Mouse (Mus musculus): Measurements from ENCODE around the gene Klhl26.

Klhl26 gene

GRCm38 (mm10) chr8:70476333-70477268, at the start of gene Klhl26:
Gene Klhl26, minus strand, starts transcription at chr8:70476968.
- Histone ChIP-seq H3K27me3 (ENCODE audit: insufficient read depth, low read length) (peaks cover 16% of the 10 kb centered on the region), H3K4me1 (replicated peaks; ENCODE audit: low read depth, low read length) (peaks cover 38% of the 10 kb centered on the region), H3K9me3 (ENCODE audit: low read length) (no peaks in the 10 kb centered on the region), H3K36me3 (ENCODE audit: insufficient read depth, low read length) (peaks cover 7% of the 10 kb centered on the region), H3K4me3 (replicated peaks; ENCODE audit: low read length) (peak within 1 kb of the TSS; percentile 96)
- no peak for TF ChIP-seq NANOG (IDR thresholded peaks at IDR 0.05; ENCODE audit: borderline replicate concordance, low read length)
- TF ChIP-seq POU5F1 (IDR thresholded peaks at IDR 0.05; ENCODE audit: borderline replicate concordance, low read length): no peak
- no peak for TF ChIP-seq CTCF (conservative IDR thresholded peaks at IDR 0.05; ENCODE audit: low read length)

DNA sequence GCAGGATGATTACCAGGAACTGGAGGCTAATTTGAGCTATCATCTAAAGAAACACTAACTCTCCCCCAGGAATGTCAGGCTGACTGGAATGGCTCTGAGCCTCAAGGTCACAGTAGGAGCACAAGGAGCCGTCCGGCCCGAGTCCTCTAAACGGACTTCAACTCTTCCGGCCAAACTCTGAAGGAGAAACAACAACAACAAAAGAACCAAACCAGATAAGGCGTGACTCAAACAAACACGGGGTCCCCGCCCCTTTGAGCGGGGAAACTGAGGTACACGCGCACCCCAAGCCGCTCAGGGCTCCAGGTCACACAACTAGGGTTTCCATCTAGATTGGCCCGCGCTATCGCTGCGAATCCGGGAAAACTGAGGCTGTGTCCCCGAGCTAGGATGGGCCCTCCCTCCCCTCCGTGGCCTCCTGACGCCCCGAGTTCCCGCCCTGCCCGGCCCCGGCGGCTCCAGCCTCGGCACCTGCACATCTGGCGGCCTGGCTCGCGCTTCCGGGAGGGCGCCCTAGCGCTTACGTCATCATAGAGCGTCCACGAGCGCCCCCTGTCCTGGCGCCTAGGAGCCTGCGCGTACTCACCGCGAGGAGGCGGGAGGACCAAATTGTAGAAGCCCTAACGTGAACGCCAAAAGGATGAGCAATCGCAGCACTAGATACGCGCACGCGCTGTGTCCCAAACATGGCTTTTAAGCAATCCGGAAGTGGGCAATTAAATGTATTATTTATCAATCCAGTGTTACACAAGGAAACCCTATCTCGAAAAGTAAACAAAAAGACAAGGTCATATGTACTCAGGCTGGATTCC, 46.0 kb upstream of the Klhl26 start:
- H3K36me3 ChIP-seq (ENCODE audit: insufficient read depth, low read length): peaks cover 29% of the 10 kb centered on the region
- peak overlapping the region; percentile 87 for H3K4me3 ChIP-seq (replicated peaks; ENCODE audit: low read length)
- no peaks in the 10 kb centered on the region for H3K27me3 ChIP-seq (ENCODE audit: insufficient read depth, low read length)
- H3K4me1 ChIP-seq (replicated peaks; ENCODE audit: low read depth, low read length): peaks cover 65% of the 10 kb centered on the region
- 0 out of 2 replicates have a peak, but pooled peaks have one; percentile 10 for TF ChIP-seq CTCF (conservative IDR thresholded peaks at IDR 0.05; ENCODE audit: low read length)
- TF ChIP-seq POU5F1 (IDR thresholded peaks at IDR 0.05; ENCODE audit: borderline replicate concordance, low read length): no peak
- TF ChIP-seq NANOG (IDR thresholded peaks at IDR 0.05; ENCODE audit: borderline replicate concordance, low read length): no peak
- H3K9me3 ChIP-seq (ENCODE audit: low read length): no peaks in the 10 kb centered on the region

DNA sequence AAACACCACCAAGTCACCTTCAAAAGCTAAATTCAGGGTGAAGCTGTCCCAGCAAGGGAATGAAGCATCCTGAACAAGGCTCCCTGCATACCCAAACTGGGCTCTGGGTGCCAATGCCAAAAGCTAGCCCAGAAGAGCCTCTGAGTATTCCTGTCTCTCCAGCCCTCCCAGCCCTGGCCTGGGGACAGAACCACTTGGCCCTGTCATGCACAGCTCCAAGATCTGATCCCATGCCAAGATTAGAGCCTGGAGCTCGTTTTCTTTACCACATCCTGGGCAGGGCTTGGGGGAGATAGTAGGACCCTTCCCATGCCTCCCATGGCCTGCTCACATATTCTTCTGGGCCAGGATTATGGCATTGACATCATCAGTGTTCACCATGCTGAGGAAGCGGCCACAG, 42.8 kb upstream of the Klhl26 start:
- H3K4me3 ChIP-seq (replicated peaks; ENCODE audit: low read length): no peak overlapping the region
- H3K4me1 ChIP-seq (replicated peaks; ENCODE audit: low read depth, low read length): peaks cover 72% of the 10 kb centered on the region
- no peaks in the 10 kb centered on the region for H3K27me3 ChIP-seq (ENCODE audit: insufficient read depth, low read length)
- no peaks in the 10 kb centered on the region for H3K9me3 ChIP-seq (ENCODE audit: low read length)
- TF ChIP-seq CTCF (conservative IDR thresholded peaks at IDR 0.05; ENCODE audit: low read length): no peak
- TF ChIP-seq NANOG (IDR thresholded peaks at IDR 0.05; ENCODE audit: borderline replicate concordance, low read length): no peak
- TF ChIP-seq POU5F1 (IDR thresholded peaks at IDR 0.05; ENCODE audit: borderline replicate concordance, low read length): no peak
- H3K36me3 ChIP-seq (ENCODE audit: insufficient read depth, low read length): peaks cover 58% of the 10 kb centered on the region

GRCm38 (mm10) chr8:70519043-70519442, 42.3 kb upstream of the Klhl26 start:
- Histone ChIP-seq H3K4me1 (replicated peaks; ENCODE audit: low read depth, low read length) (peaks cover 73% of the 10 kb centered on the region), H3K27me3 (ENCODE audit: insufficient read depth, low read length) (no peaks in the 10 kb centered on the region), H3K9me3 (ENCODE audit: low read length) (no peaks in the 10 kb centered on the region), H3K4me3 (replicated peaks; ENCODE audit: low read length) (no peak overlapping the region), H3K36me3 (ENCODE audit: insufficient read depth, low read length) (peaks cover 63% of the 10 kb centered on the region)
- TF ChIP-seq CTCF (conservative IDR thresholded peaks at IDR 0.05; ENCODE audit: low read length) (no peak), POU5F1 (IDR thresholded peaks at IDR 0.05; ENCODE audit: borderline replicate concordance, low read length) (no peak)

GRCm38 (mm10) chr8:70517940-70518643, 41.3 kb upstream of the Klhl26 start:
- TF ChIP-seq POU5F1 (IDR thresholded peaks at IDR 0.05; ENCODE audit: borderline replicate concordance, low read length): no peak
- no peak for TF ChIP-seq NANOG (IDR thresholded peaks at IDR 0.05; ENCODE audit: borderline replicate concordance, low read length)
- no peak for TF ChIP-seq CTCF (conservative IDR thresholded peaks at IDR 0.05; ENCODE audit: low read length)
- no peaks in the 10 kb centered on the region for H3K27me3 ChIP-seq (ENCODE audit: insufficient read depth, low read length)
- peaks cover 73% of the 10 kb centered on the region for H3K36me3 ChIP-seq (ENCODE audit: insufficient read depth, low read length)
- no peaks in the 10 kb centered on the region for H3K9me3 ChIP-seq (ENCODE audit: low read length)
- H3K4me1 ChIP-seq (replicated peaks; ENCODE audit: low read depth, low read length): peaks cover 76% of the 10 kb centered on the region
- H3K4me3 ChIP-seq (replicated peaks; ENCODE audit: low read length): peak overlapping the region; percentile 2; the same call in 1 of the 2 replicates

DNA sequence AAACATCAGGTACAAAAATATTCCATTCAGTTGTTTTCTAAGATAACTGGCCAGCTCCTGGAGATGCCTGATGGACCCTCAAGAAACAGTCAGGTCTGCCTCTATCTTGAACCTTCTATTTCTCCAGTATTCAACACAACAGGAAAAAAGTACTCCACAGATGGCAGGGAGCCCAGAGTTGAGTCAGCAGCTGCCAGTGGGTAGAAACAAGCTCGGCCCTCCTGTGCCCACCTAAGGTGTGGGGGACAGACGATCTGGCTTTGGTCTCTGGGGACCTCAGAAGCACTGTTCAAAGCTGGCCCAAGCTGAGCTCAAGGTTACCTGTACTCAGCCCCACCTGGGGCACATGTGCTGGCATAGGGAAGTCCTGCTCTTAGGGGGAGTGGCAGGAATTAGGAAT, 36.7 kb upstream of the Klhl26 start:
- Histone ChIP-seq H3K36me3 (ENCODE audit: insufficient read depth, low read length) (peaks cover 80% of the 10 kb centered on the region), H3K9me3 (ENCODE audit: low read length) (no peaks in the 10 kb centered on the region), H3K4me1 (replicated peaks; ENCODE audit: low read depth, low read length) (peaks cover 72% of the 10 kb centered on the region), H3K4me3 (replicated peaks; ENCODE audit: low read length) (no peak overlapping the region), H3K27me3 (ENCODE audit: insufficient read depth, low read length) (no peaks in the 10 kb centered on the region)
- TF ChIP-seq NANOG (IDR thresholded peaks at IDR 0.05; ENCODE audit: borderline replicate concordance, low read length) (no peak), CTCF (conservative IDR thresholded peaks at IDR 0.05; ENCODE audit: low read length) (no peak), POU5F1 (IDR thresholded peaks at IDR 0.05; ENCODE audit: borderline replicate concordance, low read length) (no peak)

- TF ChIP-seq NANOG (IDR thresholded peaks at IDR 0.05; ENCODE audit: borderline replicate concordance, low read length): no peak
- TF ChIP-seq POU5F1 (IDR thresholded peaks at IDR 0.05; ENCODE audit: borderline replicate concordance, low read length): no peak
- no peak for TF ChIP-seq CTCF (conservative IDR thresholded peaks at IDR 0.05; ENCODE audit: low read length)
- no peaks in the 10 kb centered on the region for H3K27me3 ChIP-seq (ENCODE audit: insufficient read depth, low read length)
- H3K4me3 ChIP-seq (replicated peaks; ENCODE audit: low read length): 0 out of 2 replicates have a peak overlapping the region, but pooled peaks have one; percentile 97
- H3K36me3 ChIP-seq (ENCODE audit: insufficient read depth, low read length): peaks cover 81% of the 10 kb centered on the region
- H3K4me1 ChIP-seq (replicated peaks; ENCODE audit: low read depth, low read length): peaks cover 71% of the 10 kb centered on the region
- H3K9me3 ChIP-seq (ENCODE audit: low read length): no peaks in the 10 kb centered on the region
Observed at GRCm38 (mm10) chr8:70512253-70512903, 35.6 kb upstream of the Klhl26 start.
